Comparison of ENCODE assay signal across 17 mouse cellular contexts in genomic region chr1:62276466-62276865, GRCm38 (mm10).
"Had no signal": no experiment of that assay in that cellular context is flagged by ENCODE, and none has a peak within 500 bp of the region (broad histone marks: within the 10 kb centered on the region; RNA-seq: fewer than 3 reads in every experiment).

No protein-coding gene starts in this region.

- DNase-seq: lung, adult 18-20 months; lung, embryonic 14.5 days; lung, postnatal 10 days; lung, postnatal 4 days; midbrain, embryonic 14.5 days; right cerebral cortex, adult 18-20 months; right cerebral cortex, postnatal 25 days; right cerebral cortex, postnatal 4 days; spleen, adult 18-20 months; thymus, adult 18-20 months; thymus, postnatal 14 days; thymus, postnatal 36 days had no signal

- H3K36me3 ChIP-seq: midbrain, embryonic 10.5 days; midbrain, embryonic 12.5 days; neural tube, embryonic 13.5 days; neural tube, embryonic 15.5 days had no signal

- H3K27ac ChIP-seq: midbrain, embryonic 10.5 days; midbrain, embryonic 12.5 days; neural tube, embryonic 13.5 days; neural tube, embryonic 15.5 days had no signal

- H3K4me3 ChIP-seq: midbrain, embryonic 10.5 days; midbrain, embryonic 12.5 days; myocyte; neural tube, embryonic 13.5 days; neural tube, embryonic 15.5 days had no signal

- H3K27me3 ChIP-seq: midbrain, embryonic 12.5 days; neural tube, embryonic 13.5 days; neural tube, embryonic 15.5 days had no signal

- H3K4me1 ChIP-seq: midbrain, embryonic 12.5 days; neural tube, embryonic 13.5 days; neural tube, embryonic 15.5 days had no signal
